Mouse (Mus musculus) ES-Bruce4 (cell line): ENCODE data around the gene Sufu.

Experiments
- CTCF ChIP-seq: IDR thresholded peaks from one replicate; pipeline ENCODE4 v1.8.1; 2011; ENCODE audit warnings: low read depth, low read length
- EP300 ChIP-seq: IDR thresholded peaks from 2 replicates; pipeline ENCODE4 v1.6.1; 2011; ENCODE audit warnings: low read depth, low read length; ENCODE audit not compliant: insufficient read depth
- POLR2A ChIP-seq: IDR thresholded peaks from one replicate; pipeline ENCODE4 v1.8.1; 2011; ENCODE audit warnings: low read length; ENCODE audit not compliant: insufficient read depth

DNA sequence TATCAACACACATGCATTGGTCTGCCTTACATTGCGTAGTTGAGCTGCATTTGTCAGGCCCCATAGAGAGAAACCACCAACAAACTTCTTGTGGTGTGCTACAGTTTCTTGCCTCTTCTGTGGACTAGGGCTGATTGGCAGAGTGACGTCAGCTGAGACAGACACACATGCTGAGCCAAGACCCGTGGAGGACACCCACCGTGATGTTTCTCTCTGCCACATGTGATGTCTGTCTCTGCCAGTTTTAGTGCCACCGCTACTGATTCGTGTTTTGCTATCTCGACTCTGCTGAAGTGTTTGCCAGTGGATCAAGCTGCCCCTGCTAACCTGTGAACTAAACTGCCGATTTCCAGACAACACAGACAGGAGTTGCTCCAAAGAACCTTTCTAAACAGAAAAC, 34.6 kb upstream of the Sufu start:
- TF ChIP-seq CTCF (no peak), POLR2A (no peak), EP300 (no peak)
